Mouse (Mus musculus) intestine, embryonic 14.5 days (tissue): Measurements from ENCODE around the gene Ager. TPM values are rescaled to one million over a fixed set of nuclear protein-coding genes. Genes with fewer than 3 reads are reported as not detected.

Source experiments
- ATAC-seq: fragments of 200-750 bp; cut with Nextera tagmentation; replicated peaks from 2 replicates; pipeline ENCODE4 v1.8.0; 2017; ENCODE audit warnings: low read depth, moderate number of reproducible peaks, moderate TSS enrichment, moderate library complexity; ENCODE audit not compliant: low FRiP score, low TSS enrichment
- DNase-seq: peaks from one replicate; pipeline ENCODE4 v3.0.0-alpha.2; 2018; ENCODE audit warnings: low spot score
- H3K27ac ChIP-seq: fragments of 300-500 bp; sonication (generic); 2 replicates; pipeline ENCODE4 v1.5.1; 2014; ENCODE audit warnings: low read depth, mild to moderate bottlenecking, control low read depth
- H3K27me3 ChIP-seq: fragments of 300-500 bp; sonication (generic); replicated peaks from 2 replicates; pipeline ENCODE4 v1.6.1; 2014; ENCODE audit warnings: low read length, control low read depth; ENCODE audit not compliant: control insufficient read depth, insufficient read depth
- H3K36me3 ChIP-seq: fragments of 300-500 bp; sonication (generic); 2 replicates; pipeline ENCODE4 v1.6.1; 2014; ENCODE audit warnings: low read length, control low read depth; ENCODE audit not compliant: control insufficient read depth, insufficient read depth
- H3K4me1 ChIP-seq: fragments of 300-500 bp; sonication (generic); replicated peaks from 2 replicates; pipeline ENCODE4 v1.6.1; 2014; ENCODE audit warnings: low read length, control low read depth, mixed read lengths; ENCODE audit not compliant: control insufficient read depth, insufficient read depth
- H3K4me2 ChIP-seq: fragments of 300-500 bp; sonication (generic); 2 replicates; pipeline ENCODE4 v1.6.1; 2014; ENCODE audit warnings: low read length
- H3K4me3 ChIP-seq: fragments of 300-500 bp; sonication (generic); 2 replicates; pipeline ENCODE4 v1.5.1; 2014; ENCODE audit warnings: low read depth, low read length, control low read depth, mixed read lengths
- H3K9ac ChIP-seq: fragments of 300-500 bp; sonication (generic); 2 replicates; pipeline ENCODE4 v1.6.1; 2014; ENCODE audit warnings: mild to moderate bottlenecking, low read length
- H3K9me3 ChIP-seq: fragments of 300-500 bp; sonication (generic); 2 replicates; pipeline ENCODE4 v1.6.1; 2016; ENCODE audit warnings: low read length, control low read depth; ENCODE audit not compliant: control insufficient read depth
- WGBS: fragments of 180-500 bp; shearing (Covaris S2); extraction: QIAGEN DNeasy Blood & Tissue Kit; methylation state at CpG from one replicate; pipeline ENCODE4 v1.1.7; 2014; 5-methylcytosine and 5-hydroxymethylcytosine counted together
- polyA plus RNA-seq: library from polyadenylated mRNA; unstranded; fragments of >200 nt; fragmentation: Nextera tagmentation; extraction: Ambion mirVana; gene quantifications from 2 replicates; pipeline ENCODE4 v1.2.1, GENCODE M21; 2014

The Ager gene
- polyA plus RNA-seq, 1 experiment from 2014 or later = 2.3 TPM

GRCm38 (mm10) chr17:34561200-34561599, 36.5 kb upstream of the Ager start:
- ATAC-seq (no peak), DNase-seq (no peak)
- WGBS = 58% methylated on average over 8 of the region's 8 CpGs
- Histone ChIP-seq H3K9ac (no peak overlapping the region), H3K4me2 (no peak overlapping the region), H3K4me3 (no peak overlapping the region), H3K27ac (0 out of 2 replicates have a peak overlapping the region, but pooled peaks have one; percentile 45), H3K27me3 (no peaks in the 10 kb centered on the region), H3K4me1 (peaks cover 15% of the 10 kb centered on the region; the same call in 1 of the 2 replicates), H3K36me3 (no peaks in the 10 kb centered on the region), H3K9me3 (no peaks in the 10 kb centered on the region)

- H3K9ac ChIP-seq = no peak overlapping the region
- 57% methylated on average over 3 of the region's 3 CpGs for WGBS
- no peak for DNase-seq
- H3K4me2 ChIP-seq = no peak overlapping the region
- no peak overlapping the region for H3K27ac ChIP-seq
- no peak for ATAC-seq
- H3K9me3 ChIP-seq = no peaks in the 10 kb centered on the region
- no peak overlapping the region for H3K4me3 ChIP-seq
- peaks cover 15% of the 10 kb centered on the region; the same call in 1 of the 2 replicates for H3K4me1 ChIP-seq
- H3K27me3 ChIP-seq = no peaks in the 10 kb centered on the region
- H3K36me3 ChIP-seq = no peaks in the 10 kb centered on the region
Measured at GRCm38 (mm10) chr17:34562595-34562994, 35.1 kb upstream of the Ager start.

GRCm38 (mm10) chr17:34563354-34563753, 34.3 kb upstream of the Ager start:
- ATAC-seq (no peak), DNase-seq (no peak)
- Histone ChIP-seq H3K27me3 (no peaks in the 10 kb centered on the region), H3K9ac (no peak overlapping the region), H3K4me2 (no peak overlapping the region), H3K9me3 (no peaks in the 10 kb centered on the region), H3K27ac (no peak overlapping the region), H3K4me3 (no peak overlapping the region), H3K4me1 (peaks cover 15% of the 10 kb centered on the region; the same call in 1 of the 2 replicates), H3K36me3 (no peaks in the 10 kb centered on the region)
- WGBS = 76% methylated on average over 11 of the region's 11 CpGs

GRCm38 (mm10) chr17:34564003-34564421, 33.6 kb upstream of the Ager start, which contains the start of gene Notch4:
TSS of gene Notch4 (plus strand) at chr17:34564268.
- Histone ChIP-seq H3K9ac (no peak within 1 kb of the TSS; the same call in 1 of the 2 replicates), H3K27me3 (no peaks in the 10 kb centered on the region), H3K4me3 (0 out of 2 replicates have a peak within 1 kb of the TSS, but pooled peaks have one; percentile 8), H3K9me3 (no peaks in the 10 kb centered on the region), H3K4me1 (peaks cover 15% of the 10 kb centered on the region; the same call in 1 of the 2 replicates), H3K4me2 (peak within 1 kb of the TSS; percentile 26), H3K36me3 (no peaks in the 10 kb centered on the region), H3K27ac (peak within 1 kb of the TSS; percentile 47)
- ATAC-seq (no peak), DNase-seq (peak; percentile 59)
- 10% methylated on average over 6 of the region's 6 CpGs for WGBS

- Histone ChIP-seq H3K4me2 (peak overlapping the region; percentile 26; the same call in 1 of the 2 replicates), H3K9me3 (no peaks in the 10 kb centered on the region), H3K36me3 (no peaks in the 10 kb centered on the region), H3K4me3 (0 out of 2 replicates have a peak overlapping the region, but pooled peaks have one; percentile 8), H3K27me3 (no peaks in the 10 kb centered on the region), H3K4me1 (peaks cover 15% of the 10 kb centered on the region; the same call in 1 of the 2 replicates), H3K9ac (no peak overlapping the region), H3K27ac (peak overlapping the region; percentile 47)
- DNase-seq (no peak), ATAC-seq (no peak)
- WGBS = 36% methylated on average over 3 of the region's 3 CpGs
Measured at GRCm38 (mm10) chr17:34564796-34565195, 32.9 kb upstream of the Ager start.

GRCm38 (mm10) chr17:34567311-34567710, 30.4 kb upstream of the Ager start:
- Histone ChIP-seq H3K9me3 (no peaks in the 10 kb centered on the region), H3K27me3 (no peaks in the 10 kb centered on the region), H3K9ac (no peak overlapping the region), H3K4me1 (peaks cover 15% of the 10 kb centered on the region; the same call in 1 of the 2 replicates), H3K4me2 (no peak overlapping the region), H3K36me3 (no peaks in the 10 kb centered on the region), H3K27ac (no peak overlapping the region), H3K4me3 (no peak overlapping the region)
- 60% methylated on average over 9 of the region's 9 CpGs for WGBS
- no peak for DNase-seq
- ATAC-seq = no peak

GRCm38 (mm10) chr17:34568421-34568820, 29.2 kb upstream of the Ager start:
- Histone ChIP-seq H3K27ac (no peak overlapping the region), H3K9me3 (no peaks in the 10 kb centered on the region), H3K4me1 (peaks cover 15% of the 10 kb centered on the region; the same call in 1 of the 2 replicates), H3K9ac (no peak overlapping the region), H3K36me3 (no peaks in the 10 kb centered on the region), H3K27me3 (no peaks in the 10 kb centered on the region), H3K4me2 (no peak overlapping the region), H3K4me3 (no peak overlapping the region)
- DNase-seq = no peak
- no peak for ATAC-seq
- 77% methylated on average over 13 of the region's 13 CpGs for WGBS

- WGBS = 75% methylated on average over 4 of the region's 4 CpGs
- Histone ChIP-seq H3K9ac (no peak overlapping the region), H3K4me2 (no peak overlapping the region), H3K4me3 (no peak overlapping the region), H3K36me3 (no peaks in the 10 kb centered on the region), H3K27ac (no peak overlapping the region), H3K4me1 (peaks cover 4% of the 10 kb centered on the region; the same call in 1 of the 2 replicates), H3K9me3 (no peaks in the 10 kb centered on the region), H3K27me3 (no peaks in the 10 kb centered on the region)
- DNase-seq (no peak), ATAC-seq (no peak)
Measured at GRCm38 (mm10) chr17:34569919-34570318, 27.7 kb upstream of the Ager start.

- no peak overlapping the region for H3K9ac ChIP-seq
- H3K27me3 ChIP-seq = no peaks in the 10 kb centered on the region
- H3K9me3 ChIP-seq = no peaks in the 10 kb centered on the region
- H3K27ac ChIP-seq = no peak overlapping the region
- no peaks in the 10 kb centered on the region for H3K4me1 ChIP-seq
- no peak overlapping the region for H3K4me2 ChIP-seq
- ATAC-seq (no peak), DNase-seq (no peak)
- WGBS = 15% methylated on average over 5 of the region's 5 CpGs
- no peak overlapping the region for H3K4me3 ChIP-seq
- H3K36me3 ChIP-seq = no peaks in the 10 kb centered on the region
Measured at GRCm38 (mm10) chr17:34571875-34572274, 25.8 kb upstream of the Ager start.
